Mouse (Mus musculus) mouse trophoblast stem cell (cell line): Measurements from ENCODE around the gene Hoxb4.

Experiments
- in situ Hi-C, 2 experiments: fragments of 300-500 bp; cut with MseI, MboI; formaldehyde crosslinking; loops; 2 replicates in 1 of 2; 3 replicates in 1 of 2; pipeline ENCODE4 v1.15.1; 2025

Gene Hoxb4

GRCm38 (mm10) chr11:96317608-96318367 lies at the start of gene Hoxb4:
TSS of gene Hoxb4 (plus strand) at chr11:96318267.
- in situ Hi-C loops, result no loop called here

- in situ Hi-C loops, result no loop called here
These were observed 48.2 kb upstream of the Hoxb4 start for GRCm38 (mm10) chr11:96269869-96270268.

DNA sequence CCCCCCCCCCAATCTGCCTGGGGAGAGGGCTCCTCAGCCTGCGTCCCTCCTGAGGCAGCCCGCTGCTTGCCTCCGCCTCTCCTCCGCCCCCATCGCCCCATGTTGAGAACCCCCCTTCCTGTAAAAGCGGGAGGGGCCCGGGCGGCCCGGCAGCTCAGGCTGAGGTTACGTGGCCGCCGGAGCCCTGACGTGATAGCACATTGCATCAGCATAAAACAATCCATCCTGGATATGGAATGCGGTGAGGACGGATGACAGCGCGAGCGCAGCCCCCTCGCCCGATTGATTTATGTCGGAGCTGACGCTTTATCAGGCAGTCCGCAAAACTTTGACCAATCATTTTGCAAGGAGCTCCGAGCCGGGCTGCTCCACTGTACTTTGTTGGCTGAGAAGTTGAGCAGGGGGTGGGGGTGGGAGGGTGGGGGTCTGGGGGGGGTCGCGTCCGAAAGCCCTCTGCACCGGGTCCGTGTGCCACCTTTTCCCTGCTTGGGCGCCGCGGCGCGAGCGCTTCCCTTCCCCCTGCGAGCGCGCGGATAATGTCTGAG lies 47.0 kb upstream of the Hoxb4 start, which contains the start of gene Hoxb9:
Gene Hoxb9, plus strand, starts transcription at position 462 of the 545 bp plus-strand sequence.
- in situ Hi-C loops, result no loop called here

DNA sequence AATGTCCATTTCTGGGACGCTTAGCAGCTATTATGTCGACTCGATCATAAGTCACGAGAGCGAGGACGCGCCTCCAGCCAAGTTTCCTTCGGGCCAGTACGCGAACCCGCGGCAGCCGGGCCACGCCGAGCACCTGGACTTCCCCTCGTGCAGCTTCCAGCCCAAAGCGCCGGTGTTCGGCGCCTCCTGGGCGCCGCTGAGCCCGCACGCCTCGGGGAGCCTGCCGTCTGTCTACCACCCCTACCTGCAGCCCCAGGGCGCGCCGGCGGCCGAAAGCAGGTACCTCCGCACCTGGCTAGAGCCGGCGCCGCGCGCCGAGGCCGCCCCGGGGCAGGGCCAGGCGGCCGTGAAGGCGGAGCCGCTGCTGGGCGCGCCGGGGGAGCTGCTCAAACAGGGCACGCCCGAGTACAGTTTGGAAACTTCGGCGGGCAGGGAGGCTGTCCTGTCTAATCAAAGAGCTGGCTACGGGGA lies 46.5 kb upstream of the Hoxb4 start:
- in situ Hi-C loops, result no loop called here

GRCm38 (mm10) chr11:96272024-96272921 lies 45.8 kb upstream of the Hoxb4 start:
- in situ Hi-C loops, result no loop called here

- in situ Hi-C loops, result no loop called here
These were observed 43.6 kb upstream of the Hoxb4 start for GRCm38 (mm10) chr11:96274428-96274827.

GRCm38 (mm10) chr11:96275896-96276295 lies 42.2 kb upstream of the Hoxb4 start:
- in situ Hi-C loops, result no loop called here

GRCm38 (mm10) chr11:96277151-96278044 lies 40.7 kb upstream of the Hoxb4 start:
- in situ Hi-C loops, result no loop called here

DNA sequence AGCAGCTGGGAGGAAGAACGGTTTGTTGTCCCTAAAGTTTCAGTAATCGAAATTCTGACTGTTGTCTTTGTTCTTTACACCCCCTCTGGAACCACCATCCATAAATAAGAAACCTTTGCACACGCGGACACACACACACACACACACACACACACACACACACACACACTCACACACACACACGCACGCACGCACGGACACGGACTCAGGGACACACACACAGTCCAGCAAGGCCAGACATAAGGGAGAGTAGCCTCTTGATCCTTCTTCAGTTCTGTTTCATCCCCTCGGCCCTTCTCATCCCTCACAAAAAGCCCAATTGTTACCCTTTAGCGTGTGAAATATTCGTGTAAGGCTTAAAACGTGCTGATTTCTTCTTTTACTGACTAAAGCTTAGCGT lies 39.7 kb upstream of the Hoxb4 start:
- in situ Hi-C loops, result no loop called here

DNA sequence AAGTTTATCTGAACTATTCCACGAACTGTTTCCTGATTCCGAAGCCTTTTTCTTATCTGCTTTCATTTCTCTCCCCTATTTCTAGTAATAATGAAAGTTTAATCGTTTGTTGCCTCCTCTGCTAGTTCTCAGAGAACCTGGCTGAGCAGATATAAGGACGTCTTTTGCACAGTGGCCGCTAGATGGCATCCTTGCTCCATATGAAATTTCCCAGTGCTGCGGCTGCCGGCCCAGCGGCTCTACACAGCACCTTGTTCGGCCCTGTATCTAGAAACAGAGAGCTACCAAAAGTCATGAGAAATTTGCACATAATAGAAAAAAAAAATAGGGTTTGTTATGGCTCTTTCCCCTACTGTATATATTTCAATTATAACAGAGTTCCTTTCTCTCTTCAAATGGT lies 39.3 kb upstream of the Hoxb4 start:
- in situ Hi-C loops, result no loop called here

DNA sequence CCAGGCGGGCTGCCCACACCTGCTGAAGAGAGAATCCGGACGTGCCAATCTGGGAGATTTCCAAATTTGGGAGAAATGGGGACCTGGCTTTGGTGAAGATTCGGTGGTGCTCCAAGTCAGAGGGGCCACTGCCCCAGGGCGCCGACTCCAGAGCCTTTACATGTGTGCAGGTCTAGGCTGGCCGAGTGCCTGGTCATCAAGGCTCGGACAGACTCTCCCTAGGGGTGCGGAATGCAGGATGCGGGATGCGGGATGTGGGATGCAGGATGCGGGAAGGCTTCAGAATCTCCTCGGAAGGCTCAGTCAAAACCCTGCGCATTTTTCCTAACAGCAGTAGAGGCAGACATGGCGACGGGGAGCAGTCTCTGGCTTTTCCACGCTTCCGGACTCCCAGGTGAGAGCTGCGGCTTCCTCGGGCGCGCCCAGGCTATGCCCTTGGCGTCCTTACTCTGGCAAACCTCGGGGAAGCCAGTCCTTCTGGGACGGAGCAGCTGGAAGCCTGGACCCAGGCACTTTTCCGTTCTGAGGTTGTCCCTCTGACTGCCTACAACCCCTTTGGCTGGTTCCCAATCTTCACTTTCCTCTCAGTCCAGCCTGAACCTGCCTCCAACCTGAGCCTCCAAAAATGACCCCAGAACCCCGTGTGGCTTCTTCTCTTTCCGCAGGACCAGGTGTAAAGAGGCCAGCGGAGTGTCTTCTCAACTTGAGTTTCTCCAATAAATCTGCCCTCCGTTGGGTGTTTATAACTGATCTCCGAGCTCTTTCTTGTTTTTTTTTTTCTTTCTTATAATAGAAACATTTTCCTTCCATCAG lies 38.4 kb upstream of the Hoxb4 start:
- in situ Hi-C loops, result no loop called here

GRCm38 (mm10) chr11:96280399-96281378 lies 37.4 kb upstream of the Hoxb4 start:
- in situ Hi-C loops, result no loop called here

GRCm38 (mm10) chr11:96281396-96281795 lies 36.7 kb upstream of the Hoxb4 start:
- in situ Hi-C loops, result no loop called here

- in situ Hi-C loops, result no loop called here
These were observed 36.1 kb upstream of the Hoxb4 start, which contains the start of gene Hoxb8 for GRCm38 (mm10) chr11:96281855-96282570. TSS of gene Hoxb8 (plus strand) at chr11:96281905.

DNA sequence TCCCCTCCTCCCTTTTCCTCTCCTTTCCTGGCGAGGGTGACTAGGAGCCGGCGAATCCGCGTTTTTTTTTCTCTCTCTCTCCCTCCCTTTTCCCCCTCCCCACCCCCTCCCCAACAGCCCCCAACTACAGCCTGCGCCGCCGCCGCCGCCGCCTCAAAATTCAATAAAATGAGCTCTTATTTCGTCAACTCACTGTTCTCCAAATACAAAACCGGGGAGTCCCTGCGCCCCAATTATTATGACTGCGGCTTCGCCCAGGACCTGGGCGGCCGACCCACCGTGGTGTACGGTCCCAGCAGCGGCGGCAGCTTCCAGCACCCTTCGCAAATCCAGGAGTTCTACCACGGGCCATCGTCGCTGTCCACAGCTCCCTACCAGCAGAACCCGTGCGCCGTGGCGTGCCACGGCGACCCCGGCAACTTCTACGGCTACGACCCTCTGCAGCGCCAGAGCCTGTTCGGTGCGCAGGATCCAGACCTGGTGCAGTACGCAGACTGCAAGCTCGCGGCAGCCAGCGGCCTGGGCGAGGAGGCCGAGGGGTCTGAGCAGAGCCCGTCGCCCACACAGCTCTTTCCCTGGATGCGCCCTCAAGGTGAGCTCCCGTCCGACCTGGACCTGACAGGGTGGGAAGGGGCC lies 35.2 kb upstream of the Hoxb4 start:
- in situ Hi-C loops, result no loop called here

GRCm38 (mm10) chr11:96284041-96284749 lies 33.9 kb upstream of the Hoxb4 start:
- in situ Hi-C loops, result no loop called here
